Mouse (Mus musculus) C2C12 (cell line): ENCODE data around the gene Rassf8. TPM values are rescaled to one million over a fixed set of nuclear protein-coding genes. Genes with fewer than 3 reads are reported as not detected.

Source experiments
- H3K27me3 ChIP-seq: one replicate; pipeline ENCODE4 v1.6.1; 2011; ENCODE audit not compliant: control insufficient read depth, insufficient read depth, insufficient read length
- H3K36me3 ChIP-seq: one replicate; pipeline ENCODE4 v1.6.1; 2011; ENCODE audit not compliant: control insufficient read depth, insufficient read depth
- H3K4me3 ChIP-seq: one replicate; pipeline ENCODE4 v1.5.1; 2011; ENCODE audit warnings: mild to moderate bottlenecking, control low read depth; ENCODE audit not compliant: poor library complexity, insufficient read depth, severe bottlenecking
- H3K79me2 ChIP-seq: one replicate; pipeline ENCODE4 v1.6.1; 2011; ENCODE audit not compliant: control insufficient read depth, insufficient read depth
- H3K79me3 ChIP-seq: one replicate; pipeline ENCODE4 v1.6.1; 2011; ENCODE audit warnings: low read depth, control low read depth
- H3ac ChIP-seq: one replicate; pipeline ENCODE3; 2011; ENCODE audit warnings: low read depth; ENCODE audit not compliant: control insufficient read depth, insufficient read length
- CEBPB ChIP-seq: IDR thresholded peaks from one replicate; pipeline ENCODE4 v1.6.1; 2011; ENCODE audit warnings: low read depth, mild to moderate bottlenecking, control low read depth, moderate library complexity
- CTCF ChIP-seq: IDR thresholded peaks from one replicate; pipeline ENCODE4 v1.5.1; 2011; ENCODE audit not compliant: control insufficient read depth, insufficient read depth, insufficient read length
- FOSL1 ChIP-seq: IDR thresholded peaks from one replicate; pipeline ENCODE4 v1.8.0; 2011; ENCODE audit warnings: mild to moderate bottlenecking, low read length; ENCODE audit not compliant: poor library complexity, insufficient read depth, severe bottlenecking
- MAX ChIP-seq: IDR thresholded peaks from one replicate; pipeline ENCODE4 v1.6.1; 2011; ENCODE audit warnings: mild to moderate bottlenecking, control low read depth
- MYOD1 ChIP-seq: IDR thresholded peaks from one replicate; pipeline ENCODE4 v1.6.1; 2011; ENCODE audit warnings: low read depth; ENCODE audit not compliant: control insufficient read depth, insufficient read length
- MYOG ChIP-seq: IDR thresholded peaks from one replicate; pipeline ENCODE4 v1.6.1; 2011; ENCODE audit not compliant: control insufficient read depth, insufficient read length; ENCODE audit errors: extremely low read depth
- USF1 ChIP-seq: IDR thresholded peaks from one replicate; pipeline ENCODE4 v1.6.1; 2011; ENCODE audit warnings: low read depth, mild to moderate bottlenecking, control low read depth, moderate library complexity
- polyA plus RNA-seq: library from polyadenylated mRNA; unstranded; fragments of >200 nt; fragmentation: generic; extraction: Trizol; gene quantifications from one replicate; pipeline ENCODE4 v1.2.1, GENCODE M21; 2012; ENCODE audit warnings: missing spikeins

Gene Rassf8
- polyA plus RNA-seq, 1 experiment, result 7.3 TPM

DNA sequence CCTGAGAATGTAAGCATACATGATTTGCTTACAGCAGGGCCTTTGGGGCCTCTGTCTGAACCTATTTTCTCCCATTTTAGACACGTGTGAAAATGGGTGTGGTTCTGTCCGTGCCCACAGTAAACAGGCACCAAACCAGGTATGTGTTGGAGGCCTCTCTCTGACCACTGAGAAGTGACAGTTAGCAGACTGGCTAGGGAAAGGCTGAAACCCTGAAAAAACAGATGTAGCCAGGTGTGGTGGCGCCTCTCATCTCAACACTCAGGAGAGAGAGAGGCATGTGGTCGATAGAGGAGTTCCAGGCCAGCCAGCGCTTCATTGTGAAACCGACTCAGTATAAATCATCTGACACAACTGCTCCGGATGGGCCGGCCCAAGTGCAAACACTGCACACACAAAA is 111.9 kb downstream of the Rassf8 start:
- Histone ChIP-seq H3ac (no peak overlapping the region), H3K36me3 (no peaks in the 10 kb centered on the region), H3K79me3 (peaks cover 4% of the 10 kb centered on the region), H3K4me3 (no peak overlapping the region), H3K79me2 (peaks cover 27% of the 10 kb centered on the region), H3K27me3 (no peaks in the 10 kb centered on the region)
- TF ChIP-seq FOSL1 (no peak), MAX (no peak), MYOD1 (no peak), CTCF (no peak)

DNA sequence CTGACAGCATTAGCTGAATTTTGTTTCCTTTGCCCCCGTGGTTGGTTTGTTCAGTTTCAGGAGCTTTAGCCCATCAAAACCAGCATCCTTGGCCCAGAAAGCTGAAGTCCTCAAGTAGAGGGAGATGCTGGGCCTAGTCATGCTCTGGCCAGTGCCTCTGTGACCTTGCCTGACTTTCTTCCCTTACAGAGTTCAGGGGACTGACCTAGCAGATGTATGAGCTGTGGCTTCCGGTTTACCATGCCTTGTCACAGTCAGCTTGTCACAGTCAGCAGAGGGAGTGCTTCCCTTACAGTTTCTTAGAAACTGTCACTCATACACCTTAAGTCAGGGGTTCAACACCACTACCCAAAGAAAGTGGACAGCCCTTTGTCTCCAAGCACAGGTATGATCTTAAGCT is 113.8 kb downstream of the Rassf8 start:
- Histone ChIP-seq H3K79me3 (peaks cover 10% of the 10 kb centered on the region), H3K4me3 (no peak overlapping the region), H3K79me2 (peaks cover 40% of the 10 kb centered on the region), H3ac (no peak overlapping the region), H3K36me3 (no peaks in the 10 kb centered on the region), H3K27me3 (no peaks in the 10 kb centered on the region)
- TF ChIP-seq CTCF (peak; percentile 25), CEBPB (no peak)

GRCm38 (mm10) chr6:145861462-145862227 is 115.1 kb downstream of the Rassf8 start:
- TF ChIP-seq CTCF (no peak), CEBPB (no peak), MYOD1 (no peak), FOSL1 (no peak), MAX (no peak)
- H3ac ChIP-seq, result no peak overlapping the region
- H3K4me3 ChIP-seq, result no peak overlapping the region
- peaks cover 40% of the 10 kb centered on the region for H3K79me2 ChIP-seq
- H3K36me3 ChIP-seq, result no peaks in the 10 kb centered on the region
- peaks cover 10% of the 10 kb centered on the region for H3K79me3 ChIP-seq
- H3K27me3 ChIP-seq, result no peaks in the 10 kb centered on the region

GRCm38 (mm10) chr6:145862321-145862720 is 115.8 kb downstream of the Rassf8 start:
- Histone ChIP-seq H3K27me3 (no peaks in the 10 kb centered on the region), H3K4me3 (peak overlapping the region; percentile 60), H3ac (peak overlapping the region; percentile 55), H3K79me3 (peaks cover 10% of the 10 kb centered on the region), H3K36me3 (no peaks in the 10 kb centered on the region), H3K79me2 (peaks cover 40% of the 10 kb centered on the region)
- no peak for TF ChIP-seq MAX
- TF ChIP-seq USF1, result no peak
- no peak for TF ChIP-seq MYOD1
- TF ChIP-seq CEBPB, result no peak
- TF ChIP-seq CTCF, result no peak
- no peak for TF ChIP-seq MYOG
- no peak for TF ChIP-seq FOSL1

DNA sequence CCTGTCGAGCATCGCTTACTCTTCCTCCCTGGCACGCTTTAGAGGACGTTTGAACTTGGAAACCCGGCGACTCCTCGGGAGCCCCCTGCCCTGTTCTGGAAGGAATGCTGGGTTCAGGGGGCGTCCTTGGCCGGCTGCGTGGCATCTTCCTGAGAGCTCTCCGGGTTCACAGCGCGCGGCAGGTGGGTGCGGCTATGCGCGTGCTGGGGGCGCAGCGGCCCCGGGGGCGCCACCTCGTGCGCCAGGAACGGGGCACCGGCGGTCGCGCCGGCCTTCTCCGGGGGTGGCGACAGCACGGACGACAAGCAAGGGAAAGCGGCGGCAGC is 116.2 kb downstream of the Rassf8 start:
- Histone ChIP-seq H3K4me3 (peak overlapping the region; percentile 60), H3K79me3 (peaks cover 10% of the 10 kb centered on the region), H3ac (peak overlapping the region; percentile 55), H3K27me3 (no peaks in the 10 kb centered on the region), H3K79me2 (peaks cover 40% of the 10 kb centered on the region), H3K36me3 (no peaks in the 10 kb centered on the region)
- no peak for TF ChIP-seq CTCF

GRCm38 (mm10) chr6:145863065-145863971 is 116.8 kb downstream of the Rassf8 start:
- Histone ChIP-seq H3K4me3 (peak overlapping the region; percentile 60), H3K79me3 (peaks cover 10% of the 10 kb centered on the region), H3ac (peak overlapping the region; percentile 55), H3K36me3 (no peaks in the 10 kb centered on the region), H3K27me3 (no peaks in the 10 kb centered on the region), H3K79me2 (peaks cover 40% of the 10 kb centered on the region)
- TF ChIP-seq USF1, result peak; percentile 89
- no peak for TF ChIP-seq FOSL1
- peak; percentile 85 for TF ChIP-seq MAX
